Mouse (Mus musculus) liver, embryonic 13.5 days (tissue): ENCODE data around the gene Ablim1. TPM values are rescaled to one million over a fixed set of nuclear protein-coding genes. Genes with fewer than 3 reads are reported as not detected.

ENCODE experiments used
- ATAC-seq: fragments of 200-750 bp; cut with Nextera tagmentation; 2 replicates; pipeline ENCODE4 v1.8.0; 2017; ENCODE audit warnings: low read depth, mild to moderate bottlenecking, moderate number of reproducible peaks, moderate library complexity
- DNase-seq: peaks from one replicate; pipeline ENCODE4 v3.0.0; 2022
- H3K27ac ChIP-seq: fragments of 300-500 bp; sonication (generic); 2 replicates; pipeline ENCODE4 v1.5.1; 2015; ENCODE audit warnings: moderate library complexity, mild to moderate bottlenecking, inconsistent platforms
- H3K27me3 ChIP-seq: fragments of 300-500 bp; sonication (generic); 2 replicates; pipeline ENCODE4 v1.6.1; 2015; ENCODE audit warnings: mild to moderate bottlenecking, inconsistent platforms
- H3K36me3 ChIP-seq: fragments of 300-500 bp; sonication (generic); 2 replicates; pipeline ENCODE4 v1.6.1; 2015; ENCODE audit warnings: mild to moderate bottlenecking, inconsistent platforms
- H3K4me1 ChIP-seq: fragments of 300-500 bp; sonication (generic); replicated peaks from 2 replicates; pipeline ENCODE4 v1.6.1; 2015; ENCODE audit warnings: inconsistent platforms
- H3K4me2 ChIP-seq: fragments of 300-500 bp; sonication (generic); 2 replicates; pipeline ENCODE4 v1.6.1; 2015; ENCODE audit warnings: inconsistent platforms, mild to moderate bottlenecking, moderate library complexity
- H3K4me3 ChIP-seq: fragments of 300-500 bp; sonication (generic); replicated peaks from 2 replicates; pipeline ENCODE4 v1.5.1; 2015; ENCODE audit warnings: mild to moderate bottlenecking, inconsistent platforms
- H3K9ac ChIP-seq: fragments of 300-500 bp; sonication (generic); 2 replicates; pipeline ENCODE4 v1.6.1; 2015; ENCODE audit warnings: mild to moderate bottlenecking, inconsistent platforms
- H3K9me3 ChIP-seq: fragments of 300-500 bp; sonication (generic); replicated peaks from 2 replicates; pipeline ENCODE4 v1.6.1; 2016; ENCODE audit warnings: inconsistent platforms
- WGBS: fragments of 180-500 bp; shearing (Covaris S2); methylation state at CpG from one replicate; pipeline ENCODE4 v1.1.7; 2015; ENCODE audit not compliant: insufficient replicate concordance; 5-methylcytosine and 5-hydroxymethylcytosine counted together
- polyA plus RNA-seq: library from polyadenylated mRNA; unstranded; fragments of >200 nt; fragmentation: Nextera tagmentation; extraction: Ambion mirVana; gene quantifications from 2 replicates; pipeline ENCODE4 v1.2.1, GENCODE M21; 2015

The Ablim1 gene
- polyA plus RNA-seq, 1 experiment from 2014 or later, result 4.8 TPM

DNA sequence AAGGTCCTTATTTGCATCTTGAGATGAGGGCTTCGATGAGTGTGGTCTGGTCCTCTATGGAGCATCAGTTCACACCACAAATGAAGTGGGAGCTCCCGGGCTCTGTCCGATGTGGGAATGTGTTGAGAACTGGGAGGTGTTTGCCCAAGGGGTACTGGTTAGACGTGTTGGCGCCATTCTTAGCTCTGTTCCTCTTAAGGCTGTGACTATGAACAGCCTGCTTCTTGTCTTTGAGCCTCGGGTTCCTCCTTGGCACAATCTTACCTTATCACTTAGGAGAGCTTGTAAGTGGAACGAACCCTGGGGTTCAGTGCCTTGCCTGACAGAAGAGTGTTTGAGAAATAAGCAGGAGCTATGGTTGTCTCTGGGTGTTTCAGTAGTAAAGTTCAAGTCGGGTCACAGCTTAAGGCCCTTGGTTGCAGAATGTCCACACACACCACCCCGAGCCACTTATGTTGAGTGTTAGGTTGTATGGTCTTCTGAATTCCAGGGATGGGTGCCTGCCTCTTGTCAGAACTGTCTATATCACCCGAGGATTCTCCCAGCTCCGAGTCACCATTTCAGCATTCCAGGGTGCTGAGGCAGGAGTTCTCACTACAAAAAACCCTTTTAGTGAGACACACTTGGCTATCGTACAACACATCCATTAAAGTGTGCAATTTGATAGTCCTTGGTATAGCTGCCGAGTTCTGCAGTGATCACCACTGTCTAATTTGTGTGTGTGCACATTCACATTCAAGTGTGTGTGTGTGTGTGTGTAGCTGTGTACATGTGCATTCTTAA, 131.6 kb downstream of the Ablim1 start:
- H3K4me2 ChIP-seq, result no peak overlapping the region
- H3K9me3 ChIP-seq, result no peaks in the 10 kb centered on the region
- peaks cover 25% of the 10 kb centered on the region for H3K4me1 ChIP-seq
- H3K9ac ChIP-seq, result no peak overlapping the region
- 66% methylated on average over 13 of the region's 13 CpGs for WGBS
- DNase-seq (no peak), ATAC-seq (no peak)
- no peaks in the 10 kb centered on the region for H3K27me3 ChIP-seq
- no peaks in the 10 kb centered on the region for H3K36me3 ChIP-seq
- peak overlapping the region; percentile 63 for H3K27ac ChIP-seq
- no peak overlapping the region for H3K4me3 ChIP-seq

GRCm38 (mm10) chr19:57181852-57182528, 132.7 kb downstream of the Ablim1 start:
- ATAC-seq, result peak; percentile 66
- DNase-seq, result no peak
- Histone ChIP-seq H3K36me3 (no peaks in the 10 kb centered on the region), H3K27ac (peak overlapping the region; percentile 77), H3K4me3 (no peak overlapping the region), H3K27me3 (no peaks in the 10 kb centered on the region), H3K9ac (no peak overlapping the region), H3K4me1 (peaks cover 28% of the 10 kb centered on the region), H3K4me2 (peak overlapping the region; percentile 17; the same call in 1 of the 2 replicates), H3K9me3 (no peaks in the 10 kb centered on the region)
- WGBS, result 57% methylated on average over 10 of the region's 10 CpGs

GRCm38 (mm10) chr19:57181317-57181716, 133.4 kb downstream of the Ablim1 start:
- ATAC-seq, result no peak
- H3K4me1 ChIP-seq, result peaks cover 28% of the 10 kb centered on the region

GRCm38 (mm10) chr19:57180908-57181307, 133.8 kb downstream of the Ablim1 start:
- H3K27me3 ChIP-seq, result no peaks in the 10 kb centered on the region
- DNase-seq (no peak), ATAC-seq (no peak)
- no peak overlapping the region for H3K9ac ChIP-seq
- no peaks in the 10 kb centered on the region for H3K36me3 ChIP-seq
- H3K27ac ChIP-seq, result peak overlapping the region; percentile 77; the same call in 1 of the 2 replicates
- no peak overlapping the region for H3K4me3 ChIP-seq
- H3K4me2 ChIP-seq, result no peak overlapping the region
- H3K9me3 ChIP-seq, result no peaks in the 10 kb centered on the region
- 52% methylated on average over 3 of the region's 3 CpGs for WGBS
- peaks cover 28% of the 10 kb centered on the region for H3K4me1 ChIP-seq

More at GRCm38 (mm10) chr19:57181317-57181716, 133.4 kb downstream of the Ablim1 start:
- Histone ChIP-seq H3K9me3 (no peaks in the 10 kb centered on the region), H3K36me3 (no peaks in the 10 kb centered on the region), H3K27ac (peak overlapping the region; percentile 77), H3K4me2 (peak overlapping the region; percentile 17; the same call in 1 of the 2 replicates), H3K4me3 (no peak overlapping the region), H3K27me3 (no peaks in the 10 kb centered on the region), H3K9ac (no peak overlapping the region)
- no peak for DNase-seq
- 75% methylated on average over 6 of the region's 6 CpGs for WGBS

DNA sequence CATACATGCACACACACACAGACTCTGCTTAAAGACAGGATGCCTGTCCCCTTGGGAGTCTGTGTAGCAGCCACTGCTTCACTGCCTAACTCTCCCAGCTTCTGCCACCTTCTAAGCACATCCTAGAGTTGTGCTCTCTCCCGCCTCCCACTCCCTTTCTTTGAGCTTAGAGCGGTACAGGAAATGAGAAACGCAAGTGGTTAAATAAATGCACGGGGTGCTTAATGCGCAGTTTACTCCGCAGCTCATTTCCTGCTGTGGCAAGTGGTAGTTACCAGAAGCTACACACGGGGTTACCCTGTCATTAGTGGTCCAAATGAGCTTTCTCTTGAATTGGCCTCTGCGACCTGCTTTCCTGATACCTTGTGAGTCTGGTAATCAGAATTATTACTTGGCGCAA, 134.4 kb downstream of the Ablim1 start:
- no peaks in the 10 kb centered on the region for H3K9me3 ChIP-seq
- ATAC-seq (no peak), DNase-seq (no peak)
- no peaks in the 10 kb centered on the region for H3K36me3 ChIP-seq
- no peak overlapping the region for H3K9ac ChIP-seq
- no peak overlapping the region for H3K27ac ChIP-seq
- H3K4me2 ChIP-seq, result no peak overlapping the region
- no peak overlapping the region for H3K4me3 ChIP-seq
- no peaks in the 10 kb centered on the region for H3K27me3 ChIP-seq
- H3K4me1 ChIP-seq, result peaks cover 27% of the 10 kb centered on the region
- 50% methylated on average over 9 of the region's 9 CpGs for WGBS

DNA sequence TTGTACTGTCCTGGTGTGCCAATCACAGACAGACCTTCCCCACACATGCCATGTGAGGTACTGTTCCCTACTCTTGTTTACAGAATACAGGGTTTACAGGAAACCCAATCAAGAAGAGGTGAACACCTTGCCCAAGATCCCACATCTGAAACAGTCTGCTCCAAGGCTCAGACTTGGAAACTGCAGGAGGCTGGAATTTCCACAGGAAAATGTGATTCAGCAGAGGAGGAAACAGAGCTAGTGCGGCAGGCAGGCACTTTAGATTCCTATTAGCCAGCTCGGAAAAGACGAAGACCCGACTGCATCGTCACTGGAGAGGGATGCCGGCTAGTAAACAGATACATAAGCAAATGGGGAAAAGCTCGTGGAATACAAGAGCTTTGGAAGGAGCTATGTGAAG, 135.4 kb downstream of the Ablim1 start:
- WGBS, result 66% methylated on average over 7 of the region's 7 CpGs
- ATAC-seq (no peak), DNase-seq (no peak)
- no peak overlapping the region for H3K9ac ChIP-seq
- H3K4me3 ChIP-seq, result no peak overlapping the region
- H3K9me3 ChIP-seq, result no peaks in the 10 kb centered on the region
- no peaks in the 10 kb centered on the region for H3K27me3 ChIP-seq
- H3K36me3 ChIP-seq, result no peaks in the 10 kb centered on the region
- H3K27ac ChIP-seq, result no peak overlapping the region
- no peak overlapping the region for H3K4me2 ChIP-seq
- peaks cover 20% of the 10 kb centered on the region for H3K4me1 ChIP-seq

DNA sequence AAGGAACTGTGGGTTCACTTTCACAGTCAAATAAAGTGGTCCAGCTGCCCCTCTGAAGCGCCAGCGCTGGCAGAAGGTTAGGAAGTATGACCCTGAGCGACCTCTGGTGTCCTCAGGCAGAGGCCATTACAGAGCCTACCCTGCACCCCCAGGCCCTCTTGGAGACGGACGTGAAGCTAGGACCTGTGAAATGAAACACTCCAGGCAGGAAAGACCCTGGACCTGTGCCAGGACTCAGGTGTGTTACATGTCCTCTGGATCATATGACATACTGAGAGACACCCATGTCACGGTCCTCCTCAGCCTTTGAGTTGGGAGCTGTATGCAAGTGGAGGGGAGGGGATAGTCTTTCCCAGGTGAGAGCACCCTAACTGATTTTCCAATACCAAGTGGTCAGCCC, 137.4 kb downstream of the Ablim1 start:
- Histone ChIP-seq H3K4me2 (no peak overlapping the region), H3K27me3 (no peaks in the 10 kb centered on the region), H3K4me3 (no peak overlapping the region), H3K36me3 (0 out of 2 replicates have a peak, but pooled peaks cover 5% of the 10 kb centered on the region), H3K4me1 (peaks cover 21% of the 10 kb centered on the region), H3K27ac (no peak overlapping the region), H3K9ac (no peak overlapping the region), H3K9me3 (no peaks in the 10 kb centered on the region)
- WGBS, result 70% methylated on average over 6 of the region's 6 CpGs
- ATAC-seq, result no peak
- DNase-seq, result no peak

GRCm38 (mm10) chr19:57175077-57175476, 139.6 kb downstream of the Ablim1 start:
- no peak for DNase-seq
- H3K27me3 ChIP-seq, result no peaks in the 10 kb centered on the region
- H3K9ac ChIP-seq, result no peak overlapping the region
- H3K4me1 ChIP-seq, result peaks cover 11% of the 10 kb centered on the region
- no peak overlapping the region for H3K27ac ChIP-seq
- no peak for ATAC-seq
- 0 out of 2 replicates have a peak, but pooled peaks cover 7% of the 10 kb centered on the region for H3K36me3 ChIP-seq
- no peak overlapping the region for H3K4me2 ChIP-seq
- H3K4me3 ChIP-seq, result no peak overlapping the region
- no peaks in the 10 kb centered on the region for H3K9me3 ChIP-seq

DNA sequence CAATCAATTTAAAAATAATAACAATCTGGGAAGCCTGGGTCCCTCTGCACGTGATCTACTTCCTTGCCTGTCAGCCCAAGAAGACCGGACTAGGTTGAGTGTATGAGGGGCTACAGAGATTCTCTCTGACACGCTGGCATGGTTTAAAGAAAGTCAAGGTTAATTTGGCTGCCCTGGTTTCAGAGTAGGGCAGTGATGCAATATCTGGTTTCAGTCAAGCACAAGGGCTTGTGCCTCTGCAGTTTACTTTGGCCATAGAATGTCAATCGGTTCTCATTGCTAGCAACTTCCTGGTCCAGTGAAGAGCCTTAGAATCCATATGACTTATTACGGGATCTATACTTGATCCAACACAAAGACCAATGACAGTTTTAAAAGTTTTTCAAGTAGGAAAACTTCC, 140.2 kb downstream of the Ablim1 start:
- H3K27ac ChIP-seq, result no peak overlapping the region
- no peak overlapping the region for H3K4me2 ChIP-seq
- DNase-seq, result no peak
- no peaks in the 10 kb centered on the region for H3K9me3 ChIP-seq
- H3K4me1 ChIP-seq, result peaks cover 10% of the 10 kb centered on the region
- H3K9ac ChIP-seq, result no peak overlapping the region
- no peak overlapping the region for H3K4me3 ChIP-seq
- no peaks in the 10 kb centered on the region for H3K27me3 ChIP-seq
- WGBS, result 68% methylated on average over 5 of the region's 5 CpGs
- no peak for ATAC-seq
- 0 out of 2 replicates have a peak, but pooled peaks cover 7% of the 10 kb centered on the region for H3K36me3 ChIP-seq

DNA sequence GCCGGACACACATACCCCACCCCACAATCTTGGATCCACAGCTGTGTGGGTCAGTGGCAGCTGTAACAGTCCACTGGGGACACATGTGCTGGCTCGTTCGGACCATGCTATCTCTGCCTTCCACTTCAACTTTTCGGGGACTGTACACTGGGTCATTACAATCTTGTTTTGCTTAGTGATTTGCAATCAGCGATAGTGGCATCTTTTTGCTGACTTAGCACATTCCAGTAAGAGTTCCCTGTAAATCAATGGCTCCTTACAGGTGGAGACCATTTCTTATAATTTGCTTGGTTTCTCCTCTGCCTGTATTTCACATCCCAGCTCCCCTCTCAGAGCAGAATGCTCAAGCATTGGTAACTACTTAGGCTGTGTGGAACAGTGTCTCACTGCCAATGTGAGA, 140.7 kb downstream of the Ablim1 start:
- DNase-seq (no peak), ATAC-seq (no peak)
- Histone ChIP-seq H3K9ac (no peak overlapping the region), H3K27ac (no peak overlapping the region), H3K36me3 (0 out of 2 replicates have a peak, but pooled peaks cover 7% of the 10 kb centered on the region), H3K4me2 (no peak overlapping the region), H3K4me3 (no peak overlapping the region), H3K9me3 (no peaks in the 10 kb centered on the region), H3K4me1 (peaks cover 10% of the 10 kb centered on the region), H3K27me3 (no peaks in the 10 kb centered on the region)
- WGBS, result 66% methylated on average over 5 of the region's 5 CpGs

DNA sequence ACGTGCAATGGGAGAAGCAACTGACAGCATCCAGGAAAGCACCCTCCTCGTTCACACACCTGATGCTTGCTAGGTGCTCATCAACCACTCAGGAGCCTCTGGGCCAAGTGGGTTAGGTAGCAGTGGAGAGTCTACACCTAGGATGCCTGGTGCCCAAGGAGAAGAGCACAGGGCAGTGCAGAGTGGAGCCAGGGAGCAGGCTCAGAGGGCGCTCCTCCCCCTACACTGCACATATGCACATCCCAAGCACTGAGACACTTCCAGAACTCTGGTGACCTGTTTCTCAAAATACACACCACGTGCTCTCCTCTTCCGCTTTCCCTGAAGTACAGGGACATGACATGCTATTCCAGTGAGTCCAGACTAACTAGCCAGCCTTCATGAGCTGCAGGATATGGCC, 142.4 kb downstream of the Ablim1 start:
- H3K4me3 ChIP-seq, result no peak overlapping the region
- no peak for DNase-seq
- WGBS, result 71% methylated on average over 5 of the region's 5 CpGs
- no peak for ATAC-seq
- peaks cover 7% of the 10 kb centered on the region for H3K4me1 ChIP-seq
- 0 out of 2 replicates have a peak, but pooled peaks cover 7% of the 10 kb centered on the region for H3K36me3 ChIP-seq
- H3K4me2 ChIP-seq, result no peak overlapping the region
- no peak overlapping the region for H3K9ac ChIP-seq
- no peaks in the 10 kb centered on the region for H3K27me3 ChIP-seq
- H3K27ac ChIP-seq, result no peak overlapping the region
- no peaks in the 10 kb centered on the region for H3K9me3 ChIP-seq
